Mouse (Mus musculus) right cerebral cortex, postnatal 10 days (tissue): ENCODE results near the gene 1700025G04Rik.
A peak's percentile ranks its signal among the peaks of the same experiment; 100 is the strongest.

Experiments used
- DNase-seq, 2 experiments: peaks; one replicate each; pipeline ENCODE4 v3.0.0; 2021; ENCODE audit warnings: low spot score in 2 of 2

Gene 1700025G04Rik

GRCm38 (mm10) chr1:152032144-152032543 is 57.8 kb downstream of the 1700025G04Rik start:
- no peak for DNase-seq

DNA sequence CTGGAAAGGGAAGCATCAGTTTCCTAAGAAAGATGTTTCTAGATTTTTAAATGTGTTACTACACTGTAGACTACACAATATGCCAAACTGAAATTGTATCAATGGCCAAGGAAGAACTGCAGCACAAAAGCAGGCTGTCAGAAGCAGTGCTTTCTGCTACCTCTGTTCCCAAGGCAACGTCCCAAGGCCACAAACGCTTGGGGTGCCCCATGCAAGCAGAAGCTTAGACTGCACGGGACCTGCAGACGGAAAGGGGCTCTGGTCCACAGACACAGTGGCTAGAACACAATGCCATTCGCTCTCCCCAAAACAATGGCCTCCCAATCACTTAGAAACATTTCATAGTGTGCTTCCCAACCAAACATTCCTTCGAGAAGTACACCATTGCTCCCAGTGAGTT is 59.4 kb downstream of the 1700025G04Rik start:
- DNase-seq, result no peak

DNA sequence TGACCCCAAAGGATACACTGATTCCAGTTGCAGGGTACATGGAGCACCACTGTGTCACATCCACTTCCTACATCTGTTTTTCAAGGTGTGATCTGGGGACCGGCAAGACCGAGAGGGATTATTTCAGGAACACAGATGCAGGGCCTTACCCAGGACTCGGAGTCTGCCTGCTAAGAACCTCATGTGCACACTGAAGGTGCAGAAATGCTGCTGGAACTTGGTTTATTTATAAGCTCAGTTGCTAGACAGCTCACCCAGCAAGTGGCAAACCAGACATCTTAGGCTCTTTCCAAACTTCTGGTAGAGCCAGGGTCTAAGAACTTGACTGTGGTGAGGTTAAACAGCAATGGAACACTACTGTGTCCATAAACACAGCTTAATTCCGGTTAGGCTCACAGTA is 61.2 kb downstream of the 1700025G04Rik start:
- no peak for DNase-seq

GRCm38 (mm10) chr1:152026762-152027161 is 63.2 kb downstream of the 1700025G04Rik start:
- DNase-seq, result no peak

GRCm38 (mm10) chr1:152025308-152025707 is 64.6 kb downstream of the 1700025G04Rik start:
- no peak for DNase-seq

GRCm38 (mm10) chr1:152024019-152024787 is 65.7 kb downstream of the 1700025G04Rik start:
- DNase-seq, result no peak

DNA sequence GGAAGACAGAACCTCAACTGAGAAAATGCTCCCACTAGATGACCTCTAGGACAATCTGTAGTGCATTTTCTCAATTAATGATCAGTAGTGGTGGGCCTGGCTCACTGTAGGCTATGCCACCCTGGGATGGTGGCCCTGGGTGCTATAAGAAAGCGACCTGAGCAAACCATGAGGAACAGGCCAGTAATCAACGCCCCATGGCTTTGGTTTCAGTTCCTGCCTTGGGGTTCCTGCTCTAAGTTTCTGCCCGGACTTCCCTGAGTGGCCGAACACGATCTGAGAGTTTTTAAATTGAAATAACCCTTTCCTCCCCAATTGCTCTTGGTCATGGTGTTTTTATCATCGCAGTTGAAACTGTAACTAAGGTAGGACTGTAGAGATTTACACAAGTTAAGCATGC is 69.1 kb downstream of the 1700025G04Rik start:
- DNase-seq, result no peak

- DNase-seq, result no peak
These were observed 69.9 kb downstream of the 1700025G04Rik start for GRCm38 (mm10) chr1:152020070-152020469.

GRCm38 (mm10) chr1:152019196-152019595 is 70.7 kb downstream of the 1700025G04Rik start:
- no peak for DNase-seq

- DNase-seq, result no peak
These were observed 71.6 kb downstream of the 1700025G04Rik start for GRCm38 (mm10) chr1:152018322-152018721.

DNA sequence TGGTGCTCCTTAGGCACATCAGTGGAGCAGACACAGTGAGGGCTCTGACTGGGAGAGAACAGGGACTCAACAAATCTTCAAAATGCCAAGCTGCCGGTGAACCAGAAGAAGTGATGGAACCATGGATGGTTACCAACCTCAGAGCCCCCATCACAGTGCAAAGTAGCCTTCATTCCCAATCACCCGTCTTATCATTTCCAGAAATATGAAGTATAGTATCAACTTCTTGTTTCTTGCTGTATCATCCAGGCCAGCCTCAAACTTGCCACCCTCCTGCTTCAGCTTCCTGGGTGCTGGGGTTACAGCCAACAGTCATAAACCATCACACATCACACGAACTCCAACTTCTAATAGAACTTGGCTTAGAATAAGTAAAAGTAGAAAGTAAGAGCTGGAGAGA is 73.3 kb downstream of the 1700025G04Rik start:
- DNase-seq, result no peak

GRCm38 (mm10) chr1:152015555-152016125 is 74.3 kb downstream of the 1700025G04Rik start:
- DNase-seq, result no peak

- DNase-seq, result no peak
These were observed 78.2 kb downstream of the 1700025G04Rik start for GRCm38 (mm10) chr1:152011741-152012140.

DNA sequence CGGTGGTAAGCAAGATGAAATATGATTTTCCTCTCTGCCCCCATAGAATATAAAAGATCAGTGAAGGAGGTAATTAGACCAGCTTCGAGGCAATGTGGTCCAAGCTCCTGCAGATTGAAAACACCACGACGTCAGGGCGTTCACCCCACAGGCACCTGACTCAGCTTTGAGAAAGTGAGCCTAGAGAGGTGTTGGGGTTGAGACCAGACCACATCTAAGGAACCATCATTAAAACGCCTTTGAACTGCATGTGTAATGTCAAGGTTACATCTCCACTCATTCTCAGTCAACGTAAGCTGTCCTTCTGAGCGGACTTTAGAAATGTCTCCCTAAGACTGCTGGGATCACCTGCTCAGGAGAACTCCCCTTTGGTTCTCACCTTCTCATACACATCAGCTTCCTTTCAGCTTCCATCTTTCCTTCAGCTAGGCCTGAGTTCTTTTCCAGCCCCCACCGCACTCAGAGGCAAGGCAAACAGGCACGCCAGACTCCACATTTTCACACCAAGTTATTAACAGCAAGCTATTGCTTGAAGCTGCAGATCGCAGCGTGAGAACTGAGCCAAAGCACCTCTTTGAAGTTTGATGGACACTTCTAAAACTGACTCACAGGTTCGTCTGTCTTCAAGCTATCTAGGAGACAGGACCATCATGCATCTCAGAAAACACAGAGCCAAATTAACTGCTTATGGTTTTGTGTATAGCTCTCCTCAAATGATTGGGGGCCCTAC is 79.5 kb downstream of the 1700025G04Rik start:
- DNase-seq, result no peak

- peak in 1 of 2 experiments; percentile 55 for DNase-seq
These were observed 81.4 kb downstream of the 1700025G04Rik start for GRCm38 (mm10) chr1:152008473-152008991.

- DNase-seq, result no peak
These were observed 83.4 kb downstream of the 1700025G04Rik start for GRCm38 (mm10) chr1:152006529-152006928.

GRCm38 (mm10) chr1:152004509-152004908 is 85.4 kb downstream of the 1700025G04Rik start:
- DNase-seq, result no peak

GRCm38 (mm10) chr1:152000461-152000860 is 89.5 kb downstream of the 1700025G04Rik start:
- no peak for DNase-seq

DNA sequence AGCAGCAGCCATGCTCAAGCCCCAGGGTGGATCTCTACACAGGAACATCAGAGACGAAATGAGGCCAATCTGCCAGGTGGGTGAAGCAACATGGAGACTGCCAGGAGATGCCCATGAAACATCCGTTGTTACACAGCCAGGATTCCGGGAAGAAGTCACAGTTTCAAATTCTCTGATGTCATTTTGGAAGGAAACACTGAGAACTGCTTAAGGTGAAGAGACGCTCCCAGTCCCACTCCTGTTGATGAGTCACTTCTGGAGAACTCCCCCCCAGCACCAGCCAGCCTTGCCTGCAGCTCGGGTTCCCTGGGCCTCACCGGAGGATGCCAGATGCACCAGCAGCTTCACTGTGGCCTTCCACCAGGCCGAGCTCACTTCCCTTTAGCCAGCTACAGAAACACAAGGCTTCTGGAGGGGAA is 90.5 kb downstream of the 1700025G04Rik start:
- no peak for DNase-seq

- DNase-seq, result no peak
These were observed 91.2 kb downstream of the 1700025G04Rik start for GRCm38 (mm10) chr1:151998721-151999206.

- DNase-seq, result no peak
These were observed 92.3 kb downstream of the 1700025G04Rik start for GRCm38 (mm10) chr1:151997591-151997990.
